Mouse (Mus musculus) lung, postnatal 4 days (tissue): ENCODE data around the gene Cfap73.

Experiments
- DNase-seq, 2 experiments: peaks; one replicate each; pipeline ENCODE4 v3.0.0; 2021

The Cfap73 gene

DNA sequence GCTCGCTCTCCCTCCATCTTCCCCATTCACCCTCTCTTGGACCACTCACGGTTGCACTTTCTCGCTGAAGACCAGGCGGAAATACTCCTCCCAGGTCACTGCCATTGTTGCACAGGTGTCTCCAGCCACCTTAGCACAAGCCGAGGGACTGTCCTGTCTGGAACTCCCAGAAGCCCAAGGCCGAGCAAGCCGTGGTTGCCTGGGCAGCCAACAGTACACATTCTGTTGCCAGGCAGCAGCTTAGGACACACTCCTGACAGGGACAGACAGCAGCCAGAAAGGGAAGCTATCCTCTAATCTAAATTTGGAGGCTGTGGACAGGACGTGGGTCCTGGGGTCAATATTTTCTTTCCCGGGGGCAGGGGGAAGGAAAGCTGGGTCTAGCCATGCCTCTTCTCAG, at the start of gene Cfap73:
Cfap73 (minus strand) TSS at position 105 of the 400 bp plus-strand sequence.
- DNase-seq: no peak

DNA sequence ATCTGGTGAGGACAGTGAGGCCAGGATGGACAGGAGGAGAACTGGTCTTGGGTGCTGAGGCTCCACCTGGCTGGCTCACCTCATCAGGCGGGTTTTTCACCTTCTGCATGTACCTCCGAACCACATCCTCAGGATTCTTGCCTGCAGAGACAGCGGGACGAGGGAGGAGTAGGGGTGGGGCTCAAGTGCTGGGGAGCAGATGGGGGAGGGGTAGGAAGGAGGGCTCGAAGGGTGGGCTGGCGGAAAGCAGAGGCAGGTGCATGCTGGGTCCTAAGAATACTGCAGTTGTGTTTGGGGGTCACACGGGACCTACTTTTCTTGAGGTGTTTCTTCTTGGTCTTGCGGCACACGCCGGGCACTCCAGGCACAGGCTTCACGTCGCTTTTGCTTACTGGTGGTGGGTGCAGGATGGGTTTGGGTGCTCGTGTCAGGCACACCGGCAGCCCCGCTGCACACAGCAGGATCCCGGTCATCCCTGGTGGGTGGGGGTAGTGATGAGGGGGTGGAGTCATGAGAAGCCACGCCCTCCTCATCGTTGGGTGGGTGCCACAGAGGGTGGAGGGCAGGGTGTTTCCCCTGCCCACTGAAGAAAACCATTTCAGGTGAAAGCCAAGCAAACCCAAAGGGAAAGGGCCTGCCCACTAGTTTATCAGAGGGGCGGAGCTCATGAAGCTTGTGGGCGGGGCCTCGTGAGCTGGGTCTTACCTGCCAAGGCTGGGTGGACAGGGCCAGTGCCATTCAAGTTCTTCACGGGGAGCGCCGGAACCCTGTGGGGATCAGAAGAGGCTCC, 49.1 kb upstream of the Cfap73 start:
- DNase-seq: no peak

DNA sequence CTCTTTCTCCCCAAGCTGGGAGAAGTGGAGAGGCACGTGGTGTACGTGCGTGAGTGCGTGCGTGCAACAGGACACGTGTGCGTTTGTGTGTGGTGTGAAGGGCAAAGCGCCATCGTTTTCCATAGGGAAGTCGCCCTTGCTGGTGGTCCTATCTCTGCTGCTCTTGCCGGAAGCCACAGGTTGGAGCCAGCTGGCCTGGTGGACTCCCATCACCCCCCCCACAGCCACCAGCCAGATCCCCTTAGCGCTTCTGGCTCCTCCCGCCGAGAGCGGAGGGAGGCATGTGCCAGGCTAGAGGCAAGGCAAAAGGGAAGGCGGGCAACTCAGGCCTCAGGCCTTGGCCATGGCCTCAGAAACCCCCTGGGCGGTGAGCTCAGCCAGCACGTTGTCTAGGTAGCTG, 46.9 kb upstream of the Cfap73 start:
- no peak for DNase-seq

DNA sequence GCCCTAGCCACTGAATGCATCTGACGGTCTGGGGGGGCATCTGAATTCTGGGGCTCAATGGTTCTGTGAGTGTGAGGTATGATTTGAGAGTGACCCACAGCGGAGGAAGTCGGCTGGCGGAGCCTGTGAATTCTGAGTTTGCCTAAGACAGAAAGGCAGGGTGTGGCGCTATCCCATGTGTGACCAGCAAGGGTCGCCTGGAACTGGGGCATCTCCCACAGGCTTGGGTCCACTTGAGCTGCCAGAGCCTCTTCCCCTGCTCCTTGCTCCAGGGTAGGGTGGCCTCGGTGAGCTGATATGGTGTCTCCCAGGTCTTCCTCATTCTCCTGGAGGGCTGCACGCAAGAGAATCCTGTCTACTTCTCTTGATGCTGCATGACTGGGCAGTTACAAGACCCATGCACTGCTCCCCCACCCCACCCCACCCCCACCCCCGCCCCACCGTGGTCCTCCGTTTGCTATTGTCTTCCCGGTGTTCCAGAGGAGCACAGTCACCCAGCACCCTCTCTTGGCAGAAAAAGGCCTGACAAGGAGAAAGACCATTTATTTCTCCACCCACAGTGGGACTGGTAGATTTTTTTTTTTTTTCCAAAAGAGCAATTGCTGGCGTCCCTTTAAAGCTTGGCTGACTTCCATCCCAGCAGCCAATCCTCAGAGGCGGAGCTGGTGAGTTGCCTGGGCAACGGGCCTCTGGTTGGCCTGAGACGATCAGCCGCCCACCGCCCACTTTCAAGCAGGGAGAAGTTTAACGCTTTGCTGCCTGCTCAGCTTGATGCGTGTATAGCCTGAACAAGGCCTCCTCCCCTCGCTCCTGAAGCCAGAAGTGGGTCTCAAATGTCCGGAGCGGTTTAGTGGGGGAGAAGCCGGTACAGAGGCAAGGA, 45.9 kb upstream of the Cfap73 start:
- peak; percentile 84 to 90 for DNase-seq

DNA sequence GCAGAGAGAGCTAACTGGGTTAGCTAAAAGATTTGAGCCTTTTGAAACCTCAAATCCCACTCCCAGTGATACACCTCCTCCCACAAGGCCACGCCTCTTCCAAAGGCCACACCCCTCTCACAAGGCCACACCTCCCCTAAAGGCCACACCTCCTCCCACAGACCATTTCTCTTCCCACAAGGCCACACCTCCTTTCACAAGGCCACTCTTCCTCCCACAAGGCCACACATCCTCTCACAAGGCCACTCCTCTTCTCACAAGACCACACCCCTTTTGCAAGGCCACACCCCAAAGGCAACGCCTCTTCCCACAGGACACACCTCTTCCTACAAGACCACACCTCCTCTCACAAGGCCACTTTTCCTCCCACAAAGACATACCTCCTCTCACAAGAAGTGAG, 43.5 kb upstream of the Cfap73 start:
- DNase-seq: no peak

DNA sequence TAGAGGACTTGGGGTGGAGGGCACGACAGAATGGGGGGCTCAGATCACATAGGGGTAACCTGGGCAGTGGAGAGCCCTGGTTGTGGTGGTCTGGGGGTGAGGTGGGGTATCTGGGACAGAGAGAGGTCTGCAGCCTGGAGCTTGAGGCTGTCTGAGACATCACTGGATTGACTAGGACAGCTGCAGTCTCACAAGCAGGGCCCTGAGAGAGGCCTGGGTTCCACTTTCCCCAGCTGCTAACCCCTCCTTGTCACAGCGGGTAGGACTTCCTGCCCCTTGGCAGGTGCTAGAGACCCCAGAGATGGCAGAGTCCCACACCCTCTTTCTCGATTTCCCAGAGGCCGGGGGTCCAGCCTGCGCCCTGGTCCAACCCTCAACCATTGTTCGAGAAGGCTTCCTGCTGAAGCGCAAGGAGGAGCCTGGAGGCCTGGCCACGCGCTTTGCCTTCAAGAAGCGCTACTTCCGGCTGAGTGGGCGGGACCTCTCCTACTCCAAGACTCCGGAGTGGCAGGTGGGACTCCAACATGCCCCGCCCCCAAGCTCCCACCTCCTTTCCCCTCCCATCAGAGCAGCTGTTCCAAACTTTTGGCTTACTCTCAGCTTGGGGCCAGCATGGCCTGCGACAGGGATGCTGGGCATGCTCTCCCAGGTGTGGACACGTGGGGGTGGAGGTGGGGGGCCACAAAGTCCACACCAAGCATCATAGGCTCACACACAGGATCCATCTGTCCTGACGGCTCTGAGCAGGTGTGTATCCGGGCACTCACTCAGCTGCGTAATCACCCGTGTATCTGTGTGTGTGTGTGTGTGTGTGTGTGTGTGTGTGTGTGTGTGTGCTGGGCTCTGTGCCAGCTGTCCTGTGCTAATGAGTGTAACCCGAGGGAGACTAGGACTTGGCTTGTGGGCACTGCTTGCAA, 40.5 kb upstream of the Cfap73 start:
- peak in 1 of 2 experiments; percentile 43 for DNase-seq

DNA sequence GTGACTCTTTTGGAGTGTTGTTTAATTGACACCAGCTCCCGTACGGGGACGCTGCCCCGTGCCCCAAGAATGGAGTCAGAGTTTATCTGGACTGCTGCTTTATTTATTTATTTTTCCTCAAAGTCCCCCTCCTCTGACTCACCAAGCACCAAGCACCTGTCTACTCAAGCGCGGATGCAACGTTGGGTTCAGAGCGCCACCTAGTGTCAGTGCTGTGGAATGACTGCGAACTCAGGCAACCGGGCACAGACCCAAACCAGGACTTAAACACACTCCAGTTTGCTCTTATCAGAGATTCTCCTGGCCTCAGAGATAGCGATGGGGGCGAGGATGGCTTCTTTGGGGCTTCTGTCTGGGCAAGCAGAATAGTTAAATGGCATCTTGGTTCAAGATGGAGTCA, 39.6 kb upstream of the Cfap73 start:
- DNase-seq: peak; percentile 42 to 67

DNA sequence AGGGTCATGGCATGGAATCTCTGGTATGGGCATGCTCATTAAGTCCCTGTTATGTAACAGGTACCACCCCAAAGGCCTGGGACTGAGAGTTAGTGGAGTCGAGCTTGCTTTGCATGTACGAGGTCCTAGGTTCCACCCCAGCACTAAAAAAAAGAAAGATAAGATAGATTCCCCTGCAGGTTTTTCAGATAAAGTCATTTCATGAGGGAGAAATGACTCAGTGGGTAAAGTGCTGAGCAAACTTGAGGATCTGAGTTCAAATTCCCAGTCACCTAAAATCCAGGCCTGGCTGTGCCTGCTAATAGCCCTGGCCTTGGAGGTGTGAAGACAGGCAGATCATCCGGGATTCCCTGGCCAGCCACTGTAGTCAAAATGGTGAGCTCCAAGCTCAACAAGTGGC, 37.8 kb upstream of the Cfap73 start:
- DNase-seq: no peak

DNA sequence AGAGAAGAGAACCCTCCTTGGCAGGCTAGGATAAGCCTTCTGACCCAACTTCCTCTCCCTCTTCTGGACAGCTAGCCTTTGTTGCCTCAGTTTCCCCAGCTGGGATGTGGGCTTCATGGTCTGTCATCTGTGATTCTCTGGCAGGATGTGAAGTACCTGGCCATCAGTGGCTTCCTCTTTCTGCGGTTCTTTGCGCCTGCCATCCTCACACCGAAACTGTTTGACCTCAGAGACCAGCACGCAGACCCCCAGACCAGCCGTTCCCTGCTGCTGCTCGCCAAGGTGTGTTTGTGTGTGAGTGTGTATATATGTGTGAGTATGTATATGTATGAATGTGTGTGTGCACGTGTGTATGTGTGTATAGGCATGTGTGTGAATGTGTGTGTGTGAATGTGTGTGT, 36.1 kb upstream of the Cfap73 start:
- DNase-seq: no peak

DNA sequence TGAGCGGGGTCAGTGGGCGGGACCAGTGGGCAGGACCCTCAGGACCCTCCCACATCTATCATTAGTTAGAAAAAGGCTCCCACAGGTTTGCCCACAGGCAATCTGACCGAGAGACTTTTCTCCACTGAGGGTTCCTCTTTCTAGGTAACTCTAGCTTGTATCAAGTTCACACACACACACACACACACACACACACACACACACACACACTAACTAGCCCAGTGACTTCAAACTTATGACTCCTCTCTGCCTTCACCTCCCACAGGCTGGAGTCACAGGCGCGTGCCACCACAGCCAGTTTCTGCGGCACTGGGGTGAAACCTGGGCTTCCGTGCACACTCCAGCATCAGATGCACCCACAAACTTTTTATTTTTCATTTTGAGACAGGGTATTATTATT, 34.7 kb upstream of the Cfap73 start:
- DNase-seq: no peak

DNA sequence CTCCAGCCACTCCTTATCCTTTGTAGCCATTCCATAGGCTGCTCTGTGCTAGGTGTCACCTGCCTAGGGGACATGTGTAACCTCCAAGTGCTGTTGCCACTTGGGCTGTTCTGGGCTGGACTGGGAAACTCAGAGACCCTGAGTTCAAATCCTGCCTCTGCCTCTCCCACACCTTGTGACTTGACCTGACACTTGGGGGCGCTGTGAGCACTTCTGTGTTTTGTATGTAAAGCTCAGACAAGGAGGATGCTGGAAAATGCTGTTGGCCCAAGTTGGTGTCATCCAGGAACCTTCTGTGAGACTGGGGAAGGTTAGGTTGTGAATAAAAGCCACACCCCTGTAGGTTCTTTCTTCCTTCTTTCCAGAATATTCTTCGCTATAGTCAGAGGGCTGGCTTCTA, 30.9 kb upstream of the Cfap73 start:
- no peak for DNase-seq

DNA sequence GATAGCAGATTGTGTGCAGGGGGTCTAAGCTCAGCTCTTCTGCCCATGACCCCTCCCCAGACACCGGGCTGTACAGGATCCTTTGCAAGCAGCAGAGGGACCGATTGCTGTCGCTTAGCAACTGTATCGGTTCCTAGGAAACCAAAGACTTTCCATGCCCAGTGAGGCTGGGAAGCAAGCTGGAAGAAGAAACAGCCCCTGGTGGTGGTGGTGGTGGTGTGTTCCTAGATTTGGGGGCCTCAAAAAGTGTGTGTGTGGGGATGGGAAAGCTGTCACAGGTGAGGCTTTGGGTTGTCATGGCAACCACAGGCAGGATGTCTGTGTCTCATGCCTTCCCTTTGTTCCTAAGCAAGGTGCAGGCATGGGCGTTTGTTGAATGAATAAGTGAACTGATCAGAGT, 26.8 kb upstream of the Cfap73 start:
- DNase-seq: no peak

DNA sequence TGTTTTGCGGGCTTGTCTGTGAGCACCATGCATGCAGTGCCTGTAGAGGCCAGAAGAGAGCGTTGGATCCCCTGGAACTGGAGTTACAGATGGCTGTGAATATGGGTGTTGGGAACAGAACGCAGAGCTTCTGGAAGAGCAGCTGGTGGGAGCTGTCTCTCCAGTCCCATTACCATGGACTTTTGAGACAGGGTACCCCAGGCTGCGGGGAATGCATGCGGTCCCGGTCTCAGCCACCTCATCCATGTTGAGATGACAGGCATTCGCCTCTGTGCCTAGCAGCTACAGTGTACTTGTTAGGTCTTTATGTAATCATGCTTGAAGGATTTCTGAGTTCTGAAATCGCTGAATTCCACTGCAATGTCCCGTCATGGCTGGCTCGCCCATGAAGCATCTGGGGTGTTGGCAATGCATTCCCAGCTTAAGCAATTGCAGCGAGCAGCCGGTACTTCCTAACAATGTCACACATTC, 22.3 kb upstream of the Cfap73 start:
- peak; percentile 42 to 83 for DNase-seq

DNA sequence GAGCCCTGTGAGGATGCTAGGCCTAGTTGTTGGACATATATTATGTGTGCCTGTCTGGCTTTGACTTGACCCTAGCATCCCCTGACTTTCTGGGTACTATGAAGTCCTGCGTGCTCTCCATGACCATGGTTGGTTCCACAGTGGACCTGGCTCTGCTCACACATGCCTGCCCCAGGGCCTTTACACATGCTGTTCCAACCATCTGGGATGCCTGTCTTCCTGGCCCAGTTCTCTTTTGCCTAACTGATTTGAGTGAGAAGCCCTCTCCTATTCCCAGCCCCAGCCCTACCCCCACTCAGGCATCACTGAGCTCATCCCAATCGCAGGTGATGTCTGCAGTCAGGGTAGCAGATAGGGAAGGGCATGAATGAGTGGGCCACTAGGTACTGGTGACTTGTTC, 19.8 kb upstream of the Cfap73 start:
- no peak for DNase-seq

DNA sequence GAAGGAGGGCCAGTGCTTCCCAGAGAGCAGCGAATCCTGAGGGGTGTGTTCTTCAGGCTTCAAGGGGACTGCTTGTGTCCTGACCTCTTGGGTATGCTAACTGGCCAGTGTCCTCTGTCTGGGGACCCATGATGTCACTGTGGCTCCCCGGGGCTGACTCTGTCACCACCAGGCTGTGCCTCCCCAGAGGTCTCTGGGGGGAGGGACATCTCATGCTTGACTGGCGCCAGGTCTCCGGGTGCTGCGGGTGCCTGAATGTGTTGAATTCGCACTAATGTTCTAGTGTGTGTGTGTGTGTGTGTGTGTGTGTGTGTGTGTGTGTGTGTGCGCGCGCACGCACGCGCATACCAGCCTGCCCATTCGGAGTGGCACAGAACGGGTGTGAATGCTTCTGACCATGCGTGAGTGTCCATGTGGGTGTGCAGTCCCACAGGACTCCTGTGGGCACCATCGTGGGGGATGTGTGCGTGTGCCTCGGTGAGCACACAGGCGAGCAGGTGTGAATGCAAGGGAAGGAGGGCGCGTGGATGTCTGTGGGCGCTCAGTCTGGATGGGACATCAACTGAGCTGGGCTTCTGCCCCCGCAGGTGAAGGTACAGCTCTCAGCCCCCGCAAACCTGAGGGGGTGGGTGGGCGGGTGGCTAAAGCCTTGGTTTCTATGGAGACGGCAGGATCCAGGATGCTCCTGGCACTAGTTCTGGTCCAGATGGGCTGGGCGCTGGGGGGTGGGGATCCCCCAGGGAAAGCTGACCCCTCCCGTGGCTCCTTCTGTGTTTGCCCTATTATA, 19.1 kb upstream of the Cfap73 start:
- no peak for DNase-seq

DNA sequence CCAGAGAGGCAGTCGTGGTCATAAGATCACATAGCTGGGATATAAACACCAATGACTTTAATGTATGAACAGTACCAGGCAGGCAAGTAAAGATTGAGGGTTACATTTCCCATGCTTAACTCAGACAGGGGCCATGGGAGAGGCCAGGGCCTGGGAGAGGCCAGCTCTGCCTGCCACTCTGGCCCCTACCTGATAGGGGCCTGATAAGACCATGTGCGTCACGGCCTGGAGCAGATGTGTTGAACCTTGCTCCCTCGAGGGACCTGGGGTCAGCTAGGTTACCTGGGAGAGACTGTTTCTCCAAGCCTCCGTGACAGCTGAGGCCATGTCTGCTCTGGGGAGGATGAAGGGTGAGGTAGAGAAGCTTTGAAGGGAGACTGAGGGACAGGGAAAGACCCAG, 17.2 kb upstream of the Cfap73 start:
- DNase-seq: no peak

DNA sequence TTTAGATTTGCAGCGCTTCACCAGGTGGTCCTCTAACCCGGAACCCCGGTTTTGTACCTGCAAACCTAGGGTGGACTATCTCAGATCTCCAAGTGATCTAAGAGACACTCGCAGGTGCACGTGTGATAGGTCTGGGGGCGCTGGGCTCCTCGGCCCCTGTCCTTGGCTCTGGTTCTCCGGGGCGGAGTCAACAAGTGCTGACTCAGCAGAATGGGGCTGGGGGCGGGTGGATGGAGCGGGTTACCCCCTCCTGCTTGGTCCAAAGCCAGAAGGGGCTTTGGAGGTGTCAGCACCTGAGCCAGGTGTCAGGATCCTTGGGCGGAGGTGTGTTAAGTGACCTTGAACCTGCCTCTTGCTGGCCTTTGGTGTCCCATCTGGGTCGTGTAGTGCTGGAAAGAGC, 15.9 kb upstream of the Cfap73 start:
- no peak for DNase-seq

DNA sequence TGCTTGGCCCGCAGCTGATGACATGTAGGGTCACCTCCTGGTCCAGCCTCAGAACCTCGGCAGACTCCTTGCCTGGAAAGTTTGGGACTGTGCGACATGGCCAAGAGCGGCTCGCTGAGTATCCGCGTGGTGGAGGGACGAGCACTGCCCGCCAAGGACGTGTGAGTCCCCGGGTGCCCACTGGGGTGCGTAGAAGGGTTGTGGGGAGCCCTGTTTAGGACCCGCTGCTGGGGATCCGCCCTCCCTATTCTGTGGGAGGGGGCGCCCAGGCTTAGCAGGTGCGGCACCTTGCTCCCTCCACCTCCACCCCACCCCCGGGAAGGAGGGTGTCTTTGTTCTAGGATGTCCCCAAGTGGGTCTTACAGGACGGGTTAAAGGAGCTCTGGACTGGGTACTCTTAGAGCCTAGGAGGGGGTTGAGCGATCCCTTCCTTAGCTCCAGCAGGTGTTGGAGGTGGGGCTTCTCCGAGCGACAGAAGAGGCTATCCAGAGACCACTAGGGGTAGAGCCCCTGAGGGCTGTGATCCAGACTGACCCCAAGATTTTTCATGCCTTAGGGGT, 15.4 kb upstream of the Cfap73 start:
- no peak for DNase-seq

DNA sequence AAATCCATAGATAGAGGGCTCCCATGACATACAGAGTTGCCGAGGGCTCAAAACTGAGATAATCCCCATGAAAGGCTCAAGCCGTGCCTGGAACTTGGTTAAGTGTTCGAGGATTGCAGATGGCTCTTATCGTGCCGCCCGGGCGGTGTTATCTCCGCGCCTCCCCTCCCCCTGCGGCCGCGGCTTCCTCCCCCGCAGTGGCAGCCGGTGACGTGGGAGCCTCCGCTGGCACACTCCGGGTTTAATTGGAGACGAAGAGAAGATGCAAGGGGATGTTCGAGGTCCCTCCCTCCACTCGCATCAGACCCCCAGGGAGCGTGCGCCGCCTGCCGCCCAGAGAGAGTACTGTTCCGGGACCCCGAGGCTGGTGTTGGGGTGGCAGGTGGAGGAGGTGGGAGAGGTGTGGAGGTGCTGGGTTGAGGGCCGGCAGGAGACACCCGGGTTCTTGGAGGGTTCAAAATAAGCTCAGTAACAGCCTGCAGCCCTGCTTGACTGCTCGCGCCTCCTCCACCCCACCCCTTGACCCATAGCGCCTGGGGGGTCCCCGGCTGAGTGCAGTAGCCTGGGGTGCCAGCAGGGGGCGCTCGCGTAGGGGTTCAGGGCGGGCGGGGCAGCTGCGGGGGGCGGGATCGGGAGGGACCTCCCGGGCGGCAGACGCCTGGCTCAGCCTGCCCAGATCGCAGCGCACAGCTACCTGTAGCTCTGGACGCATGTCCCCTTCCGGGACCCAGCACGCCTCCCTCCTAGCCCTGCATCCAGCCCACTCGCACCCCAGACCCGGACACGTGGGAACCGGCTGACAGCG, 14.7 kb upstream of the Cfap73 start, which contains the start of gene Rasal1:
Rasal1 (plus strand) TSS at position 244 of the 805 bp plus-strand sequence.
- peak; percentile 51 to 55 for DNase-seq

DNA sequence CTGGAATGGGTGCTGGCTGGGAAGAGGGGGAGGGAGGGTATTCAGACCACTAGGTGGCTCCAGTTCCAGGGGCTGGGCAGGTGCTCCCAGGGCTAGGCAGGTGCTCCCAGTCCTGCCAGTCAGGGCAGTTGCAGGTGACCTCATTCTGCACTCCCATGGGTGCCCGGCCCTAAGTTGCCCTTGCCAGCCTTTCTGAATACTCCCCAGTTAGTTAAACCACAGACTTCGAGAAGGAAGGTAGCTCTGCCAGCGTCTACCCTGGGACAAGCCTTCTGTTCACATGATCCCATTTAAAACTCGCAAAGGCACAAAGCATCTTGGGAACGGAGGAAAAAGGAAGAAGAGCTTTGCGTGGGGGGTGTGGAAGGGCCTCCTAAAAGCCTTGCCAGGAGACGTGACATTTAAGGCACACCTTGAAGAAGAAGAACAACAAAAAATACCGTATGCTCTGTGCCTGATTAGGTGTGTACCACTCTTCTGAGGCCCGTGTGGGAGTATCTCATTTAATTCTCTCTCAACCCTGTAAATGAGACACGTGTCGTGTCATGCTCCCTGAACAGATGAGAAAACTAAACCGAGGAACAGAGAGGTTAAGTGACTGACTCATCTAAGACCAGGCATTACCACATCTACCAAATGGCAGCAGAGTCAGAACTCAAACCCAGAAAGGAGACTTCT, 13.9 kb upstream of the Cfap73 start:
- no peak for DNase-seq
